Mouse (Mus musculus) hindbrain, embryonic 15.5 days (tissue): Measurements from ENCODE around the gene Zfp882. TPM values are rescaled to one million over a fixed set of nuclear protein-coding genes. Genes with fewer than 3 reads are reported as not detected.

ENCODE experiments used
- ATAC-seq: fragments of 200-750 bp; cut with Nextera tagmentation; 2 replicates; pipeline ENCODE4 v1.8.0; 2017; ENCODE audit warnings: low read depth, moderate number of reproducible peaks, moderate TSS enrichment; ENCODE audit not compliant: low FRiP score
- H3K27ac ChIP-seq: fragments of 300-500 bp; sonication (generic); replicated peaks from 2 replicates; pipeline ENCODE4 v1.5.1; 2015; ENCODE audit warnings: mild to moderate bottlenecking, inconsistent platforms
- H3K27me3 ChIP-seq: fragments of 300-500 bp; sonication (generic); 2 replicates; pipeline ENCODE4 v1.6.1; 2015; ENCODE audit warnings: control low read depth, inconsistent platforms
- H3K36me3 ChIP-seq: fragments of 300-500 bp; sonication (generic); 2 replicates; pipeline ENCODE4 v1.6.1; 2015; ENCODE audit warnings: control low read depth, inconsistent platforms
- H3K4me1 ChIP-seq: fragments of 300-500 bp; sonication (generic); replicated peaks from 2 replicates; pipeline ENCODE4 v1.6.1; 2015; ENCODE audit warnings: control low read depth, inconsistent platforms
- H3K4me2 ChIP-seq: fragments of 300-500 bp; sonication (generic); 2 replicates; pipeline ENCODE4 v1.6.1; 2015; ENCODE audit warnings: moderate library complexity, mild to moderate bottlenecking, inconsistent platforms
- H3K4me3 ChIP-seq: fragments of 300-500 bp; sonication (generic); 2 replicates; pipeline ENCODE4 v1.5.1; 2015; ENCODE audit warnings: mild to moderate bottlenecking, inconsistent platforms
- H3K9ac ChIP-seq: fragments of 300-500 bp; sonication (generic); 2 replicates; pipeline ENCODE4 v1.6.1; 2015; ENCODE audit warnings: inconsistent platforms
- H3K9me3 ChIP-seq: fragments of 300-500 bp; sonication (generic); 2 replicates; pipeline ENCODE4 v1.6.1; 2016; ENCODE audit warnings: control low read depth, inconsistent platforms
- WGBS: fragments of 180-500 bp; shearing (Covaris S2); methylation state at CpG from one replicate; pipeline ENCODE4 v1.1.7; 2015; 5-methylcytosine and 5-hydroxymethylcytosine counted together
- polyA plus RNA-seq: library from polyadenylated mRNA; unstranded; fragments of >200 nt; fragmentation: Nextera tagmentation; extraction: Ambion mirVana; gene quantifications from 2 replicates; pipeline ENCODE4 v1.2.1, GENCODE M21; 2015

The Zfp882 gene
- polyA plus RNA-seq, 1 experiment from 2014 or later = 14.2 TPM

GRCm38 (mm10) chr8:71960483-71960882 lies 52.1 kb downstream of the Zfp882 start:
- Histone ChIP-seq H3K36me3 (peaks cover 2% of the 10 kb centered on the region), H3K4me3 (no peak overlapping the region), H3K4me2 (no peak overlapping the region), H3K4me1 (no peaks in the 10 kb centered on the region), H3K9me3 (no peaks in the 10 kb centered on the region), H3K27ac (no peak overlapping the region), H3K9ac (no peak overlapping the region), H3K27me3 (no peaks in the 10 kb centered on the region)
- no peak for ATAC-seq

GRCm38 (mm10) chr8:71961796-71962195 lies 53.4 kb downstream of the Zfp882 start:
- Histone ChIP-seq H3K9me3 (no peaks in the 10 kb centered on the region), H3K4me3 (no peak overlapping the region), H3K27ac (no peak overlapping the region), H3K4me2 (no peak overlapping the region), H3K4me1 (no peaks in the 10 kb centered on the region), H3K27me3 (no peaks in the 10 kb centered on the region), H3K9ac (no peak overlapping the region), H3K36me3 (peaks cover 14% of the 10 kb centered on the region)
- 95% methylated on average over 5 of the region's 5 CpGs for WGBS
- ATAC-seq = no peak

GRCm38 (mm10) chr8:71964051-71964450 lies 55.6 kb downstream of the Zfp882 start:
- Histone ChIP-seq H3K4me2 (no peak overlapping the region), H3K27ac (no peak overlapping the region), H3K9ac (no peak overlapping the region), H3K4me1 (no peaks in the 10 kb centered on the region), H3K4me3 (no peak overlapping the region), H3K9me3 (no peaks in the 10 kb centered on the region), H3K36me3 (peaks cover 35% of the 10 kb centered on the region), H3K27me3 (no peaks in the 10 kb centered on the region)
- no peak for ATAC-seq
- WGBS = 86% methylated on average over 3 of the region's 3 CpGs

- H3K4me2 ChIP-seq = no peak overlapping the region
- H3K36me3 ChIP-seq = peaks cover 38% of the 10 kb centered on the region
- WGBS = 99% methylated on average over 2 of the region's 2 CpGs
- H3K9me3 ChIP-seq = no peaks in the 10 kb centered on the region
- H3K9ac ChIP-seq = no peak overlapping the region
- no peak overlapping the region for H3K4me3 ChIP-seq
- H3K4me1 ChIP-seq = no peaks in the 10 kb centered on the region
- no peak overlapping the region for H3K27ac ChIP-seq
- no peak for ATAC-seq
- no peaks in the 10 kb centered on the region for H3K27me3 ChIP-seq
Observed at GRCm38 (mm10) chr8:71965166-71965565, 56.8 kb downstream of the Zfp882 start.

Other genes with a start within 250 kb of the Zfp882 start
- gene Unc13a, start 236.9 kb upstream of the Zfp882 start, polyA plus RNA-seq = 20.8 and 24.7 TPM in 2 replicates
- 6.1 and 7.0 TPM in 2 replicates for gene Jak3, start 232.3 kb upstream of the Zfp882 start, polyA plus RNA-seq
- gene Insl3, start 219.4 kb upstream of the Zfp882 start, polyA plus RNA-seq = 0.47 and 1.5 TPM in 2 replicates
- gene B3gnt3, start 206.8 kb upstream of the Zfp882 start, polyA plus RNA-seq = 0.45 and 0.52 TPM in 2 replicates
- gene Fcho1, start 182.9 kb upstream of the Zfp882 start, polyA plus RNA-seq = 77.2 and 93.0 TPM in 2 replicates
- 6.6 and 8.3 TPM in 2 replicates for gene Zfp709, start 26.6 kb upstream of the Zfp882 start, polyA plus RNA-seq
- 31.5 and 32.9 TPM in 2 replicates for gene Zfp617, start within 50 bp of the Zfp882 start, polyA plus RNA-seq
- 18.1 and 19.2 TPM in 2 replicates for gene Zfp961, start 42.4 kb downstream of the Zfp882 start, polyA plus RNA-seq
- gene Cyp4f18, start 101.0 kb downstream of the Zfp882 start, polyA plus RNA-seq = 0.40 and 1.1 TPM in 2 replicates
- gene Olfr372, start 132.6 kb downstream of the Zfp882 start, polyA plus RNA-seq = 0.04 TPM in 1 of 2 replicates, not detected in the other
- gene Olfr373, start 174.6 kb downstream of the Zfp882 start, polyA plus RNA-seq = not detected in 2 replicates
- 0.07 TPM in 1 of 2 replicates, not detected in the other for gene Olfr374, start 198.4 kb downstream of the Zfp882 start, polyA plus RNA-seq
- 187 and 202 TPM in 2 replicates for gene Tpm4, start 226.4 kb downstream of the Zfp882 start, polyA plus RNA-seq